Mouse (Mus musculus) megakaryocyte, embryonic 14.5 days (primary cell): Measurements from ENCODE around the gene Cd2ap.

Experiments
- FLI1 ChIP-seq: IDR thresholded peaks from 2 replicates; pipeline ENCODE4 v1.6.1; 2012; ENCODE audit warnings: low read length, inconsistent platforms, mixed read lengths
- GATA1 ChIP-seq: IDR thresholded peaks from 3 replicates; pipeline ENCODE4 v1.6.1; 2012; ENCODE audit warnings: mixed read lengths, low read length, inconsistent platforms, borderline replicate concordance

- TF ChIP-seq GATA1 (no peak), FLI1 (no peak)
Measured at GRCm38 (mm10) chr17:42815374-42815773, 61.1 kb downstream of the Cd2ap start.
